Mouse (Mus musculus) cerebellum, postnatal 4 days (tissue): Measurements from ENCODE around the gene Olfr139.

Source experiments
- DNase-seq, 2 experiments: peaks; one replicate each; pipeline ENCODE4 v3.0.0; 2022; ENCODE audit warnings: low spot score in 2 of 2, mixed read lengths in 1 of 2

Gene Olfr139

GRCm38 (mm10) chr11:74056451-74056850, at the start of gene Olfr139, which contains the start of gene Olfr399:
Gene Olfr139 (minus strand): TSS chr11:74056551.
Gene Olfr399 (minus strand): TSS chr11:74056615.
- no peak for DNase-seq

GRCm38 (mm10) chr11:74105066-74105465, 48.7 kb upstream of the Olfr139 start:
- peak in 1 of 2 experiments; percentile 70 for DNase-seq

DNA sequence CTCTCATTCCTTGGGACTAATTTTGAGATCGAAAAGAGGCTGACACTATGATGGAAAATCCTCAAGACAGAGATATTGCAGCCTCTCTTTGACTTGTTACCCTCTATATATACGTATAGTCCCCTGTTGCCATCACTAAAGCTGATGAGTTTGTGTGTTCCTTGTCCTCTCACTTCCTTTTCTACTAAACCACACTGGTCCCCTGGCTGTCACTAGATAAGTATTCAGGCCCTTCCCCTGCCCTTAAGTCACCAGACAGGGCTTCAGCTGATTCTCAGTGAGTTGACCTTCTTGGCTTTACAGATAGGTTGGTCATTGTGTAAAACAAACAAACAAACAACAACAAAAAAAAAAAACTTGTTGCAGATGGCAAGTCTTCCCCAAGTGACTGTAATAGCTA, 45.2 kb upstream of the Olfr139 start:
- DNase-seq = no peak

- no peak for DNase-seq
These were observed 44.4 kb upstream of the Olfr139 start for GRCm38 (mm10) chr11:74100724-74101123.

DNA sequence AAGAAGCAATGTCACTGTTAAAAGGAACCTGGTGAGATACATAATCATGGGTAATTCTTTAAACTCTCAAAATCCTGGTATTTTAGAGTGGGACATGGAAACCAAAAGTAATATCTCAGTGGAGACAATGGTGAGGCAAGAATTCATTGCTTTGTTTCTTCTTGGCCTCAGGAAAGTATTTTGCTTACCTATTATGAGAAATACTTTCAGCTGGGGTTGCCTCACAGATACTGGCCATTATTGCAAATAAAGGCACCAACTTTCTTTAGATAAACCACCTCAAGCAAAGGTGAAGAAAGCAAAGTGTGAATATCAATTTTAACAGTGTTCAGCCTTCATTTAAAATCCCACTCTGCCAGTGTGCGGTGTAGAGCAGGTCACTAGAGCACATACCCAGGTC, 13.3 kb upstream of the Olfr139 start, which contains the start of gene Zfp616:
Gene Zfp616 (plus strand): TSS at position 301 of the 400 bp plus-strand sequence.
- no peak for DNase-seq

DNA sequence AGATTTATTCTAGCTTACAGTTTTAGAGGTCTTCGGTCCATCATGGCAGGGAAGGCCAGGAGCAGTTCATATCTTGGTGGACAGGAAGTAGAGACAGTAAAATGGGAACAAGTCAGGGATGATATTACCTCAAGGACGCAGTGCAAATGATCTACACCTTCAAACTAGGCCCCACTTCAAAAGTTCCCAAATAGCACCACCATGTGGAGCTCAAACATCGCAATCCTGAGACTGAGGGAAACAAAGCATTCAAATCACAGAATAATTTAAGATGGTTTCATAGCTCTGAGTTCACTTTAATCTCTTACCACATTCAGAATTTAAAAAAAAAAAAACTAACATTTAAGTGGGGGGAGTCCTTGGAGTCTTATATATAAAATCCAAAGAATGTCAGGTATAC, 5.0 kb downstream of the Olfr139 start:
- DNase-seq = no peak
